Mouse (Mus musculus): ENCODE measurements around the gene Dock9. TPM values are rescaled to one million over a fixed set of nuclear protein-coding genes. Genes with fewer than 3 reads are reported as not detected.
A peak's percentile ranks its signal among the peaks of the same experiment; 100 is the strongest.

The Dock9 gene
- polyA plus RNA-seq, 1 experiment from 2014 or later = 6.2 TPM

DNA sequence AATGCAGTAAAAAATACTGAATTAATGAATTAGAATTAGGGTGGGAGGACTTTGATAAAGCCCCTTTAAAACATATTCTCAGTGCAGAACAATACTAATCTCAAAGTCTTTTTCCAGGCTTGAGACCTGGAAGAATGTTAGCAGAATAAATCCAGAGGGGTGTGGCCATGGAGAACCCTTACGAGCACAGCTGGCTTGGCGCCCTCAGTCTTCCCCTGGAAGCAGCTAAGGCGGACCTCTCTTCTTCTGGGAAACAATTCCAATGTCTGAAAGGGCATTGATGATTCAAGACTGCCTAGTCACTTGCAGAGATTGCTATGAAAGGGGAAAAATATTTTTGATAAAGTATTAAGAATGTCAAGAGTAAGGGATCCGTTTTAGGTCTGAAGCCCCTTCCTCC lies 9.2 kb upstream of the Dock9 start:
- Histone ChIP-seq H3K4me1 (no peaks in the 10 kb centered on the region), H3K4me2 (replicated peaks) (no peak overlapping the region), H3K9ac (no peak overlapping the region), H3K4me3 (no peak overlapping the region), H3K36me3 (no peaks in the 10 kb centered on the region), H3K27me3 (no peaks in the 10 kb centered on the region), H3K27ac (no peak overlapping the region), H3K9me3 (replicated peaks) (peaks cover 10% of the 10 kb centered on the region)
- no peak for ATAC-seq (ENCODE audit: low FRiP score)
- 70% methylated on average over 4 of the region's 4 CpGs for WGBS

DNA sequence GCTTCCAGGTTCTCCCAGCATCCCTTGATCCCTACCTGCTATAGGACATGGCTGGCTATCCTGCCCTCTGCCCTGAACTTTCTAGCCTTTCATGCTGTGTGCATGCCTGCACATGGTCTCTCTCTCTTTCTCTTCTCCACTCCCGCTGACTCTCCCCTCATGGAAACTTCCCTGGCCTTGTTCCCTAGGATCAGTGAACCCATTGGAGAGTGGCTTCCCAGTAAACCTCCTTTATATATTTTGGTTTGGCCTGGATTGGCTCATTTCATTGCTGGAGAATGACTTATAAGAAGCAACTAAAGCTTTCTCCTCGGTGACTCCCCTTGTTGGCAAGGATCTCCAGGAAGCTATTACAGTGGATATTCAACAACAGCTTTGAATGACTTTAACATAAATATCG lies 8.7 kb upstream of the Dock9 start:
- Histone ChIP-seq H3K27ac (no peak overlapping the region), H3K27me3 (no peaks in the 10 kb centered on the region), H3K4me2 (replicated peaks) (no peak overlapping the region), H3K9ac (no peak overlapping the region), H3K36me3 (no peaks in the 10 kb centered on the region), H3K4me1 (no peaks in the 10 kb centered on the region), H3K9me3 (replicated peaks) (peaks cover 10% of the 10 kb centered on the region), H3K4me3 (no peak overlapping the region)
- 81% methylated on average over 3 of the region's 3 CpGs for WGBS
- no peak for ATAC-seq (ENCODE audit: low FRiP score)

DNA sequence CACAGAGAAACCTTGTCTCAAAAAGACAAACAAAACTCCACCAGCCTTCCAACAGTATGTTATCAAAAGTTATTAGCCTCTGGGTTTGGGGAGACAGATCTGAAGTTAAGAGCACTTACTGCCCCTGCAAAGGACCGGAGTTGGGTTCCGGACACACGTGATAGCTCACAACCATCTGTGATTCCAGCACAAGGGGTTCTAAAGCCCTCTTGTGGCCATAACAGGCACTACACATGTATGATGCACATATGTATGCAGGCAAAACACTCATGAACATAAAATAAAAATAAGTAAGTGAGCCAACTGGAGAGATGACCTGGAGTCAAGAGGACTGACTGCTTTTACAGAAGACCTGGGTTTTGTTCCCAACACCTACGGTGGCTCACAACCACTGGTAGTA lies 6.8 kb upstream of the Dock9 start:
- Histone ChIP-seq H3K4me1 (no peaks in the 10 kb centered on the region), H3K27me3 (no peaks in the 10 kb centered on the region), H3K36me3 (no peaks in the 10 kb centered on the region), H3K4me3 (no peak overlapping the region), H3K4me2 (replicated peaks) (no peak overlapping the region), H3K9me3 (replicated peaks) (no peaks in the 10 kb centered on the region), H3K27ac (no peak overlapping the region), H3K9ac (no peak overlapping the region)
- ATAC-seq (ENCODE audit: low FRiP score) = no peak
- 88% methylated on average over 4 of the region's 4 CpGs for WGBS

DNA sequence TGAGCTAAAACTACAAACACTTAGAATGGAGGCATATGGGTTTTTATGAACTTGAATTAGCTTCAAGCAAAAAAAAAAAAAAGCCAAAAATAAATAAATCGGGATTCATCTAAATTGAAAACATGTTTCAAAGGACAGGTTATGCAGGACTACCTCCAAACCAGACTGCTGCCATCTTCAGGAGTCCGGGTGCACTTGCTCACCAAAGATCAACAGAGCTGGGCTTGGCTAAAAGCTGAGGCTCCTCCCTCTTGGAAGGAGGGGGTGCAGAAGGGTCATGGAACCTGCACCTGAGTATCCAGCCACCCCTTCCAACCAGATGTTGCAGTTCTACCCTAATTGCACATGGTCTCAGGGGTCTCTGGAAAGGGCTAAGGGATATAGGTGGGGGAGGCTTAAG lies 3.3 kb upstream of the Dock9 start:
- peaks cover 8% of the 10 kb centered on the region for H3K4me1 ChIP-seq
- no peak overlapping the region for H3K9ac ChIP-seq
- no peaks in the 10 kb centered on the region for H3K36me3 ChIP-seq
- H3K4me3 ChIP-seq = no peak overlapping the region
- 21% methylated on average over 2 of the region's 2 CpGs for WGBS
- H3K9me3 ChIP-seq (replicated peaks) = no peaks in the 10 kb centered on the region
- no peak overlapping the region for H3K27ac ChIP-seq
- H3K27me3 ChIP-seq = peaks cover 17% of the 10 kb centered on the region
- ATAC-seq (ENCODE audit: low FRiP score) = no peak
- no peak overlapping the region for H3K4me2 ChIP-seq (replicated peaks)

DNA sequence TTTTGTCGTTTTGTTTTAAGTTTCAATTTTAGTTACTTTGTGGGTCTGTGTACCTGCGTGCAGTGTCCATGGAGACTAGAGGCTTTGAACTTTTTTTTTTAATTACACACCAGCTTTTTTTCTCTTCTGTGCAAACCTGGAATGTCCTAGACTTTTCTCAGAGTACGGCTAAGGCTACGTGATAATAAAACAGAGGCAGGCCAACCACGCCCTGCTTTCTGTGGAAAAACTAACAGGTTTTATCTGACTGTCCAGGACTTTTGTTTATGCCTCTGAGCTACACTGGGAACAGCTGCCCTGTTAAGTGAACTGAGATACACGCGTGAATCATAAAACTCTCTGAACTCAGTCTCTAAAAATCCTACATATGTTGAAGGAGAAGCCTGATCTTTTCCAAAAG lies 1.5 kb upstream of the Dock9 start:
- ATAC-seq (ENCODE audit: low FRiP score) = no peak
- no peak overlapping the region for H3K27ac ChIP-seq
- H3K4me1 ChIP-seq = peaks cover 8% of the 10 kb centered on the region
- no peak overlapping the region for H3K4me2 ChIP-seq (replicated peaks)
- peaks cover 25% of the 10 kb centered on the region for H3K27me3 ChIP-seq
- no peaks in the 10 kb centered on the region for H3K9me3 ChIP-seq (replicated peaks)
- 79% methylated on average over 7 of the region's 7 CpGs for WGBS
- no peaks in the 10 kb centered on the region for H3K36me3 ChIP-seq
- no peak overlapping the region for H3K9ac ChIP-seq
- no peak overlapping the region for H3K4me3 ChIP-seq

DNA sequence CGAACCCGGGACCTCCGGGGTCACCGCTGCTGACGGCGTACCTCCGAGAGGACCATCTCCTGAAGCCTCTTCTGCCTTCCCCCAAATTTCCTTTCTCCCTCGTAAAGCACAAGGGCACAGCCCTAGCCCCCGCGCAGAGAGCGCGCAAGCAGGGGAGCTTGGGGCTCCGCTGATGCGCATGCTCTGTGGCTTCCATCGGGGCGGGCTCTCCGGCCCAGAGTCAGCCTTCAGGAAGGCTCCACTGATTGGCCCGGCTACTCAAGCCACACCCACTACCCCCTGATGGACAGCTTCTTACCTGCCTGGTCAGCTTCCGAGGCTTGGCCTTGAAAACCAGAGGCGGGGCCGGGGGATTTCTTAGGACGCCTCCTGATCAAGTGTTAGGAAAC lies 768 bp upstream of the Dock9 start:
- Histone ChIP-seq H3K27me3 (peaks cover 25% of the 10 kb centered on the region), H3K9me3 (replicated peaks) (no peaks in the 10 kb centered on the region), H3K4me1 (peaks cover 8% of the 10 kb centered on the region), H3K27ac (peak overlapping the region; percentile 71), H3K9ac (peak overlapping the region; percentile 70), H3K4me2 (replicated peaks) (peak overlapping the region; percentile 90), H3K36me3 (no peaks in the 10 kb centered on the region), H3K4me3 (peak overlapping the region; percentile 75)
- 0% methylated on average over 22 of the region's 22 CpGs for WGBS
- peak; percentile 96 for ATAC-seq (ENCODE audit: low FRiP score)

DNA sequence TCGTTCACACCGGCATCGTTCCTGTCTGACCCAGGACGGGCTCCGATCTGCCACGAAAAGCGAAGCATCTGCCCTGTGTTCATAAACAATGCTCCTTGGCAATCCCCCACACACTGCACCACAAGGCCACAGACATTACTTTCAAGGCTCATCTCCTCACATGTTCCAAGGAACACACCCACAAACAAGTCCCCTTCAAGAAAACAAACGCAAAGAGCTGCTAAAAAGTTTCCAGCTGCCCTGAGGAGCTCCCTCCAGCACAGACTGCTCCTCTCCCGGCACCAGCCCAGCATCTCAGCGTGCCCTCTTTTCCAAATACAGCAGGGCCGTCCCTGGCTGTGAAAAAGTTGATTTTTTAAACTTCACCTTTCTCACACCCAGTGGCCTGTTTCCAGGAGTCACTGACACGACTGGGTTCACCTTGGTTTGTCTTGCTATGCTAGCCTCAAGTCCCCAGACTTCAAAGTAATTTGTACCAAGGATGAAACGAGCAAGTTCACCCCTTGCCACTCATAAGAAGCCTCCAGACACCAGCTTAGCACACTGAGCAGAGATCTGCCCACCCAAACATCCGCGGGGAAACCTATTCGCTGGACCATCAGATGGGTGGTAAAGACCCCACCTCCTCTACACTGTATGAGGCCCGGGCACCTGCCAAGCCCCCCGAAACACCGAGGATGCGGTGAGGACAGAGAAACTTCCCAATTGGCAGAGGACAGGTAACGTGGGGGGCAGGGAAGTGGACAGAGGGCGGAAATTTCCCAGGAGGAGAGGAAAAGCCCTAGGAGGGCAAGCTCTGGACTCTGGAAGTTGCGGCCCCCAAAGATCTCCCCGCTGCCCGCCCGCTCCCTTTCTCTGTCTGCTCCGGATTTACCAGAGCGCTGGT lies 823 bp downstream of the Dock9 start:
- ATAC-seq (ENCODE audit: low FRiP score) = peak; percentile 1; the same call in 1 of the 2 replicates
- H3K4me2 ChIP-seq (replicated peaks) = peak overlapping the region; percentile 90
- peaks cover 8% of the 10 kb centered on the region for H3K4me1 ChIP-seq
- H3K9me3 ChIP-seq (replicated peaks) = no peaks in the 10 kb centered on the region
- peak overlapping the region; percentile 75 for H3K4me3 ChIP-seq
- H3K36me3 ChIP-seq = no peaks in the 10 kb centered on the region
- peak overlapping the region; percentile 70 for H3K9ac ChIP-seq
- no peak overlapping the region for H3K27ac ChIP-seq
- 13% methylated on average over 28 of the region's 28 CpGs for WGBS
- peaks cover 25% of the 10 kb centered on the region for H3K27me3 ChIP-seq

DNA sequence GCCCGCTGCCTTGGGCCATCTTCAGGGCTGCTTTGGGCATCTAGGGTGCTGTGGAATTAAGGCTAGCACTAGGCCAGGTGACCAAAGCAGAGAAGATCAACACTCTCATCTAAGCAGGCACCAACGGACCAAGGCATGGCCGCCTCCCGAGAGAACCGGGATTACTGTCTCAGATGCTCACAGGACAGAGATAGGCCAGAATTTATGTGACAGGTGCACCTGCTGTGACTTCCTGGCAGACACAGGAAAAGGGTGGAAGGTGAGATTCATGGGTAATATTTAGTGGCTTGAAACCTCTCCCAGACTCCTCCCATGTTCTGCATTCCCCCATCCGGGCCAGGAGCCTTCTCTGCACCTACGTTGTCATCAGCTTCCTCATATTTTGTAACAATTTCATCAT lies 2.1 kb downstream of the Dock9 start:
- H3K4me2 ChIP-seq (replicated peaks) = no peak overlapping the region
- H3K4me3 ChIP-seq = no peak overlapping the region
- H3K36me3 ChIP-seq = no peaks in the 10 kb centered on the region
- no peaks in the 10 kb centered on the region for H3K9me3 ChIP-seq (replicated peaks)
- no peak overlapping the region for H3K9ac ChIP-seq
- no peak for ATAC-seq (ENCODE audit: low FRiP score)
- H3K4me1 ChIP-seq = peaks cover 8% of the 10 kb centered on the region
- peaks cover 25% of the 10 kb centered on the region for H3K27me3 ChIP-seq
- WGBS = 88% methylated on average over 7 of the region's 7 CpGs
- no peak overlapping the region for H3K27ac ChIP-seq

DNA sequence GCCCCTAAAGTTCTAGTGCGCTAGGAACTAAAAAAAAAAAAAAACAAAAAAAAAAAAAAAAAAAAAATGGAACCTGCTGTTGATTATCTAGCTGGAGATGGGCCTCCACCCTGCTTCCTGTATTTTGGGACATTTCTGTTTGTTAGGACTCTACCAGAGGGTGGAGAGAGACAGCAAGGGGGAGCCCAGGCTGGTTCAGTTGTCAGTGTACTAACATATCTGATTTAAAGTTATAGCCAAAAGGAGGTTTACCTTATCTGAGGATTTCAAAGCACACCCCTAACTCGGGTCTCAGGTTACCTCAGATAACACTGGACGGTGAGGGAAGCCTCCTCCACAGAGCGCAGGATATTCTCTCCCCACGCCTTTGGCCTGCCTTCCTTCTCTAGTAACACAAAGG lies 4.0 kb downstream of the Dock9 start:
- ATAC-seq (ENCODE audit: low FRiP score) = no peak
- WGBS = 77% methylated on average over 5 of the region's 5 CpGs
- H3K9ac ChIP-seq = no peak overlapping the region
- H3K4me2 ChIP-seq (replicated peaks) = no peak overlapping the region
- no peaks in the 10 kb centered on the region for H3K36me3 ChIP-seq
- H3K27me3 ChIP-seq = peaks cover 25% of the 10 kb centered on the region
- H3K9me3 ChIP-seq (replicated peaks) = no peaks in the 10 kb centered on the region
- H3K4me3 ChIP-seq = no peak overlapping the region
- H3K27ac ChIP-seq = no peak overlapping the region
- H3K4me1 ChIP-seq = peaks cover 8% of the 10 kb centered on the region

DNA sequence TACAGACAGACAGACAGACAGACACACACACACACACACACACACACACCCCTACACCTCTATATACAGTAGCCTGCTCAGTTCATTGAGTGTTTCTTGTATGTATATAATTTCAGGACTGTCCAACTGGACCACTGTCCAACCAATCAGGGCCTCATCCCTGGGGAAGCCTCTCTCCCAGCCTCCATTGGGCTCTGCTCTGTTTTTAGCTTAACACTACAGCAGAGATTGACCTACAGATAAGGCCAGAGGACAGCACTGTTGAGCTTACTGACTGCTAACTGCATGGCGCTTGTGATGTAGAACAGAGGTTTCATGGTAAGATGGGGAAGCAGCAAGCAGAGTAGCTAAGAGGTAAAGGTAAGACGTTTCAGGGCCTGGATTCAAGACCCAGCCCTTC lies 5.7 kb downstream of the Dock9 start:
- WGBS = 83% methylated on average over 2 of the region's 2 CpGs
- Histone ChIP-seq H3K36me3 (no peaks in the 10 kb centered on the region), H3K4me1 (peaks cover 5% of the 10 kb centered on the region), H3K9ac (no peak overlapping the region), H3K4me3 (no peak overlapping the region), H3K27ac (no peak overlapping the region), H3K27me3 (peaks cover 18% of the 10 kb centered on the region), H3K4me2 (replicated peaks) (no peak overlapping the region), H3K9me3 (replicated peaks) (no peaks in the 10 kb centered on the region)
- ATAC-seq (ENCODE audit: low FRiP score) = no peak

DNA sequence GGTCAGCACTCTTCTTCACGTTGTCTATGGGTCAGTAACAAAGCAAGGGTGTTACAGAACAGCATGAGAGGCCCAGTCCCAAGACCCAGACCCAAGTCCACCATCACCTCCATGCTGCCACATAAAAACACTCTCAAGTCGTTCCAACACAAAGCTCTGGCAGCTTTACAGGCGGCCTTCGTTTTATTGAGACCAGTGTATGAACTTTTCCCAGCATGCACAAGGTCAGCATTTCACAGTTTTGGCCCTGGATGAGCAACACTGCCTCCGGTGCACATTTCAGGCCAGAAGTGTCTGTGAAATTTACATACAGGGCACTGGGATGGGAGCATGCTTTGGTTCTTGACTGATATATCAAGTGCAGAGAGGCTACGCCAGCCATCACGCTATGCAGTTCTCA lies 6.5 kb downstream of the Dock9 start:
- Histone ChIP-seq H3K27ac (no peak overlapping the region), H3K9ac (no peak overlapping the region), H3K36me3 (0 out of 2 replicates have a peak, but pooled peaks cover 2% of the 10 kb centered on the region), H3K4me3 (no peak overlapping the region), H3K4me1 (no peaks in the 10 kb centered on the region), H3K27me3 (peaks cover 9% of the 10 kb centered on the region), H3K4me2 (replicated peaks) (no peak overlapping the region), H3K9me3 (replicated peaks) (no peaks in the 10 kb centered on the region)
- 84% methylated on average over 7 of the region's 7 CpGs for WGBS
- ATAC-seq (ENCODE audit: low FRiP score) = no peak

DNA sequence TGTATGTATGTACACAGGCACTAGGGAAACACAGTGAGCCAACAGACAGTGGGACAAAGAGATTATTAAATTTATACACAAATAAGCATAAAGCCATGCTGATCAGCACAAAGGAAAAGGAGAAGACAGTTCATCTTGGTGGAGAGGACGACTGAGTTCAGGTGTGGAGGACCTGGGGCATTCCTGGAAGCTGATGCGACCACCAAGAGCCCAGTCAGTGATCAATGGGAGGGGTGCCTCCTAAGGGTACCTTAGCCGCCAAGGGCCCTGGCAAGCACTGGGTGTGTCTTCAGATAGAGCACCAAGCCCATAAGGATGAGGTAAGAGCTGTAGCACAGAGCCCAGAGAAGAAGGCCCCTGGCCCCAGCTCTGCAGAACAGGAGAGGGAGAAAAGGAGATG lies 8.4 kb downstream of the Dock9 start:
- Histone ChIP-seq H3K4me2 (replicated peaks) (no peak overlapping the region), H3K9ac (no peak overlapping the region), H3K36me3 (0 out of 2 replicates have a peak, but pooled peaks cover 2% of the 10 kb centered on the region), H3K9me3 (replicated peaks) (no peaks in the 10 kb centered on the region), H3K4me3 (no peak overlapping the region), H3K27ac (no peak overlapping the region), H3K27me3 (no peaks in the 10 kb centered on the region), H3K4me1 (no peaks in the 10 kb centered on the region)
- WGBS = 87% methylated on average over 3 of the region's 3 CpGs
- ATAC-seq (ENCODE audit: low FRiP score) = no peak

DNA sequence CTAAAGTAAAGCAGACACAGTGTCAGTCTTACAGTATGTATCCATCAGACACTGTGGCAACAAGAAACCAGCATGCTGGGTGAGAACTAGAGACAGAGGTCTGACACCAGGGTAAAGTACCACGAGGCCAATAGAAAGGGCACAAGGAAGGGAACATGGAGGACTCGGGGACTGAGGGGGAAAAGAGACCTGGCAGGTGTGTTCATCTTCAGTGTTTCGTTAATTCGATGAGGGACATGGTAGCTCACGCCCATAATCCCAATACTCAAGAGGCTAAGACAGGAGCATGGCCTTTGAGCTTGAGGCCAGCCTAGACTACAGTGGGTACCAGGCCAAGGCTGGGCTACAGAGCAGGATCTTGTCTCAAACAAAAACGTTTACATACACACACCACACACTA lies 9.2 kb downstream of the Dock9 start:
- Histone ChIP-seq H3K9me3 (replicated peaks) (no peaks in the 10 kb centered on the region), H3K27me3 (no peaks in the 10 kb centered on the region), H3K27ac (no peak overlapping the region), H3K4me2 (replicated peaks) (no peak overlapping the region), H3K36me3 (0 out of 2 replicates have a peak, but pooled peaks cover 2% of the 10 kb centered on the region), H3K9ac (no peak overlapping the region), H3K4me1 (no peaks in the 10 kb centered on the region), H3K4me3 (no peak overlapping the region)
- 83% methylated on average over 6 of the region's 6 CpGs for WGBS
- ATAC-seq (ENCODE audit: low FRiP score) = no peak

All from hindbrain, embryonic 12.5 days (tissue).